Mouse (Mus musculus): ENCODE results near the gene Shb. TPM values are rescaled to one million over a fixed set of nuclear protein-coding genes. Genes with fewer than 3 reads are reported as not detected.

Shb gene
- total and polyA plus RNA-seq, 2 experiments from 2014 or later: 8.6 to 32.6 TPM

GRCm38 (mm10) chr4:45426724-45427457 is 105.4 kb downstream of the Shb start:
- Histone ChIP-seq H3K4me1 (ENCODE audit: insufficient read depth) (peaks cover 7% of the 10 kb centered on the region; the same call in 1 of the 2 replicates), H3K9me3 (ENCODE audit: low read length) (no peaks in the 10 kb centered on the region), H3K9ac (no peak overlapping the region), H3K4me2 (ENCODE audit: low read depth) (no peak overlapping the region), H3K36me3 (ENCODE audit: insufficient read depth) (no peaks in the 10 kb centered on the region), H3K27ac (ENCODE audit: low read depth, low read length) (no peak overlapping the region), H3K27me3 (ENCODE audit: insufficient read depth, low read length) (no peaks in the 10 kb centered on the region), H3K4me3 (ENCODE audit: low read depth, low read length) (no peak overlapping the region)
- peak; percentile 67 for TF ChIP-seq CTCF (IDR thresholded peaks at IDR 0.05; ENCODE audit: low read depth)
- peak; percentile 57 for DNase-seq
- peak; percentile 77 for ATAC-seq
- 27% methylated on average over 13 of the region's 13 CpGs for WGBS

GRCm38 (mm10) chr4:45423406-45423805 is 108.9 kb downstream of the Shb start:
- Histone ChIP-seq H3K4me2 (ENCODE audit: low read depth) (no peak overlapping the region), H3K4me1 (ENCODE audit: insufficient read depth) (no peaks in the 10 kb centered on the region; the same call in 1 of the 2 replicates), H3K9ac (no peak overlapping the region), H3K27ac (ENCODE audit: low read depth, low read length) (no peak overlapping the region), H3K9me3 (ENCODE audit: low read length) (no peaks in the 10 kb centered on the region), H3K4me3 (ENCODE audit: low read depth, low read length) (no peak overlapping the region), H3K36me3 (ENCODE audit: insufficient read depth) (no peaks in the 10 kb centered on the region), H3K27me3 (ENCODE audit: insufficient read depth, low read length) (no peaks in the 10 kb centered on the region)
- no peak for DNase-seq
- 20% methylated on average over 8 of the region's 8 CpGs for WGBS
- ATAC-seq: no peak
- no peak for TF ChIP-seq CTCF (IDR thresholded peaks at IDR 0.05; ENCODE audit: low read depth)

GRCm38 (mm10) chr4:45422640-45423039 is 109.6 kb downstream of the Shb start:
- Histone ChIP-seq H3K4me3 (ENCODE audit: low read depth, low read length) (no peak overlapping the region), H3K4me2 (ENCODE audit: low read depth) (no peak overlapping the region), H3K9me3 (ENCODE audit: low read length) (no peaks in the 10 kb centered on the region), H3K36me3 (ENCODE audit: insufficient read depth) (no peaks in the 10 kb centered on the region), H3K27ac (ENCODE audit: low read depth, low read length) (no peak overlapping the region), H3K9ac (no peak overlapping the region), H3K4me1 (ENCODE audit: insufficient read depth) (no peaks in the 10 kb centered on the region; the same call in 1 of the 2 replicates), H3K27me3 (ENCODE audit: insufficient read depth, low read length) (no peaks in the 10 kb centered on the region)
- 84% methylated on average over 10 of the region's 10 CpGs for whole genome bisulfite sequencing
- DNase-seq: no peak
- no peak for ATAC-seq
- no peak for TF ChIP-seq CTCF (IDR thresholded peaks at IDR 0.05; ENCODE audit: low read depth)

GRCm38 (mm10) chr4:45421519-45422260 is 110.6 kb downstream of the Shb start:
- H3K4me1 ChIP-seq (ENCODE audit: insufficient read depth): no peaks in the 10 kb centered on the region; the same call in 1 of the 2 replicates

GRCm38 (mm10) chr4:45420733-45421132 is 111.5 kb downstream of the Shb start:
- H3K9me3 ChIP-seq (ENCODE audit: low read length): no peaks in the 10 kb centered on the region
- H3K9ac ChIP-seq: 0 out of 2 replicates have a peak overlapping the region, but pooled peaks have one; percentile 31
- H3K36me3 ChIP-seq (ENCODE audit: insufficient read depth): no peaks in the 10 kb centered on the region
- DNase-seq (peak; percentile 39), ATAC-seq (no peak; the same call in 1 of the 2 replicates)
- no peak for TF ChIP-seq CTCF (IDR thresholded peaks at IDR 0.05; ENCODE audit: low read depth)
- H3K4me1 ChIP-seq (ENCODE audit: insufficient read depth): no peaks in the 10 kb centered on the region; the same call in 1 of the 2 replicates
- no peak overlapping the region for H3K4me3 ChIP-seq (ENCODE audit: low read depth, low read length)
- 9% methylated on average over 3 of the region's 3 CpGs for WGBS
- peak overlapping the region; percentile 35; the same call in 1 of the 2 replicates for H3K27ac ChIP-seq (ENCODE audit: low read depth, low read length)
- no peak overlapping the region for H3K4me2 ChIP-seq (ENCODE audit: low read depth)
- no peaks in the 10 kb centered on the region for H3K27me3 ChIP-seq (ENCODE audit: insufficient read depth, low read length)

More at GRCm38 (mm10) chr4:45421519-45422260, 110.6 kb downstream of the Shb start:
- no peak for DNase-seq
- H3K9ac ChIP-seq: peak overlapping the region; percentile 31; the same call in 1 of the 2 replicates
- no peaks in the 10 kb centered on the region for H3K9me3 ChIP-seq (ENCODE audit: low read length)
- no peaks in the 10 kb centered on the region for H3K36me3 ChIP-seq (ENCODE audit: insufficient read depth)
- H3K4me2 ChIP-seq (ENCODE audit: low read depth): no peak overlapping the region
- no peaks in the 10 kb centered on the region for H3K27me3 ChIP-seq (ENCODE audit: insufficient read depth, low read length)
- no peak overlapping the region for H3K4me3 ChIP-seq (ENCODE audit: low read depth, low read length)
- ATAC-seq: no peak
- peak overlapping the region; percentile 64; the same call in 1 of the 2 replicates for H3K27ac ChIP-seq (ENCODE audit: low read depth, low read length)
- no peak for TF ChIP-seq CTCF (IDR thresholded peaks at IDR 0.05; ENCODE audit: low read depth)
- 56% methylated on average over 11 of the region's 11 CpGs for WGBS

- H3K4me3 ChIP-seq (ENCODE audit: low read depth, low read length): no peak overlapping the region
- WGBS: 77% methylated on average over 4 of the region's 4 CpGs
- no peak for DNase-seq
Observed at GRCm38 (mm10) chr4:45419051-45419450, 113.2 kb downstream of the Shb start.

More at GRCm38 (mm10) chr4:45419051-45419450, 113.2 kb downstream of the Shb start:
- H3K4me2 ChIP-seq (ENCODE audit: low read depth): peak overlapping the region; percentile 36; the same call in 1 of the 2 replicates
- no peaks in the 10 kb centered on the region for H3K27me3 ChIP-seq (ENCODE audit: insufficient read depth, low read length)
- H3K27ac ChIP-seq (ENCODE audit: low read depth, low read length): no peak overlapping the region
- TF ChIP-seq CTCF (IDR thresholded peaks at IDR 0.05; ENCODE audit: low read depth): no peak
- H3K36me3 ChIP-seq (ENCODE audit: insufficient read depth): no peaks in the 10 kb centered on the region
- ATAC-seq: no peak
- H3K4me1 ChIP-seq (ENCODE audit: insufficient read depth): no peaks in the 10 kb centered on the region; the same call in 1 of the 2 replicates
- H3K9me3 ChIP-seq (ENCODE audit: low read length): no peaks in the 10 kb centered on the region
- H3K9ac ChIP-seq: no peak overlapping the region

Measured in forebrain, postnatal 0 days (tissue).